Mouse (Mus musculus): ENCODE measurements around the gene Vcp.

GRCm38 (mm10) chr4:42988296-42988695, 12.0 kb downstream of the Vcp start:
- TF ChIP-seq CTCF (IDR thresholded peaks at IDR 0.05) (peak; percentile 43), POLR2A (IDR thresholded peaks at IDR 0.05; ENCODE audit: insufficient read depth, low read depth, low read length) (no peak), EP300 (IDR thresholded peaks at IDR 0.05; ENCODE audit: insufficient read depth, low read depth, low read length) (no peak)

All from heart, adult 2 months (tissue).